Mouse (Mus musculus) right cerebral cortex, postnatal 25 days (tissue): ENCODE data around the gene Ms4a4a.
"Not testable (repeated sequence)": the region's sequence is repeated elsewhere in the genome, so short reads cannot be mapped to it uniquely, and the experiment has no call there.

ENCODE experiments used
- DNase-seq: peaks from one replicate; pipeline ENCODE4 v3.0.0; 2022

The Ms4a4a gene

DNA sequence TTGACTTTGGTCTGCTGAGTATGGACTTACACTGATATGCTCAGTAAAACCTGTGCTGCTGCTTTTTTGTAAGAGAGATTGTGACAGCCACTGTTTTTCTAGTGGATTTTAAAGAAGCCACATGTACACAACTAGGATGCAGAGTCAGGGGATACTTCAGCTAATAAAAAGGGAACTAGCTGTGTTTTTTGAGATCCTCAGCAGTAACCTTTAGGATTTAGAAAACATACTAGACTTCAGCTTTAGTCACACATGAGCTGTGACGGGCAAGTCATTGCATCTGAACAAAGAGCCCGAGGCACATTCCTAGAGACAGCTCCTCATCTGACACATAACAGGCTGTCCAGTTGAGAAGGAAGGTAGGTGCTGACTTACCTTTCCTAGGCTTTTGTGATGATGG, at the start of gene Ms4a4a:
Gene Ms4a4a, plus strand, starts transcription at position 251 of the 400 bp plus-strand sequence.
- DNase-seq = no peak

- DNase-seq = no peak
Observed at GRCm38 (mm10) chr19:11335932-11336331, 39.4 kb upstream of the Ms4a4a start, which contains the start of gene Ms4a7. TSS of gene Ms4a7 (minus strand) at chr19:11336146.

DNA sequence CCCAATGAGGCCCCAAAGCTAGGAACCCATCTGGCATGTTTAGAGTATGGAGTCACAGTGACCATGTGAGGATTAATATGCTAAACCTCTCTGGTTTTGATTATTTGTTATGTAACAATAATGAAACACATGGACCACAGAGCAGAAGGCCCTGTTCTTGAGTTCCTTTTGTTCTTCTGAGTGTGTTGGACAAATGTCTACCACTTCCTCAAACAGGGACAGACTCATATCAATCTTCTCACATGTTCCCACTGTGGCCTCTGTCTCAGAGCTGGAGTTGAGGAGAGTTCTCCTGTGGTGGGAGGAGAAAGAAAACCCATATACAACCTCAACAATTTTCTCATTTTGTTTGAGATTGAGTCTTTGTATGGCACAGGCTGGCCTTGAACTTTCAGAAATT, 32.2 kb upstream of the Ms4a4a start:
- no peak for DNase-seq

GRCm38 (mm10) chr19:11343992-11344391, 31.3 kb upstream of the Ms4a4a start:
- no peak for DNase-seq

DNA sequence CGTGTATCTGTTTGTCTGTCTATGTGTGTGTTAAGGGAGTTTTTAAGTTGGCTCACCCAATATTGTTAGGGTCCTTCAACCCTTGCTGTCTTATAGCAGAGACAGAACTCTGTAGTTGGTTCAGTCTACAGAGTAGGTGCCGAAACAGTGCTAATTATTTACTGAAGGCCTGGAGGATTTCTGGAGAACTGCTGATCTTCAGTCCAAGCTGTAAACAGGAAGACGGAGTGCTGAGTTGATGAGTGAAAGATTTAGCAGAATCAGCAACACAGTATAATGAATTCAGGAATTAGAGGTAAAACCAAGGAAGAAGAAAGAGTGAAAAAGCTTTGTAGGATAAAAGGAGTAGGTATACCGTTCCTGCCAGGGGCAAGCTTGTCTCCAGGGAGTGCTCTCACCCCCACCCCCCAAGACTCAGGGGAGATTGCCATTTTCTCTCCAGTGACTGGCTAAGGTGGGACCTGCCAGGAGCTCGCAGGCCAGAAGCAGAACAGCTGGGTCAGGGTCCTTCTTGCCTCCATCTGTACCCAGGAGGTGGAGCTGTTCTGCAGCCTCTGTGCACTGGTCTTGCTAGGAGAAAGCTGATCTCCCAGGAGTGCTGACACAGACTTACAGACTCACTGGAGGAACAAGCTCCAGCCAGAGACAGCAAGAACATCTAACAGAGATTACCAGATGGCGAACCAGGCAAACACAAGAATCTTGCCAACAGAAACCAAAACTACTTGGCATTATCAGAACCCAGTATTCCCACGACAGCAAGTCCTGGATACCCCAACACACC, 25.4 kb upstream of the Ms4a4a start:
- DNase-seq = no peak

GRCm38 (mm10) chr19:11351878-11352277, 23.4 kb upstream of the Ms4a4a start:
- no peak for DNase-seq

DNA sequence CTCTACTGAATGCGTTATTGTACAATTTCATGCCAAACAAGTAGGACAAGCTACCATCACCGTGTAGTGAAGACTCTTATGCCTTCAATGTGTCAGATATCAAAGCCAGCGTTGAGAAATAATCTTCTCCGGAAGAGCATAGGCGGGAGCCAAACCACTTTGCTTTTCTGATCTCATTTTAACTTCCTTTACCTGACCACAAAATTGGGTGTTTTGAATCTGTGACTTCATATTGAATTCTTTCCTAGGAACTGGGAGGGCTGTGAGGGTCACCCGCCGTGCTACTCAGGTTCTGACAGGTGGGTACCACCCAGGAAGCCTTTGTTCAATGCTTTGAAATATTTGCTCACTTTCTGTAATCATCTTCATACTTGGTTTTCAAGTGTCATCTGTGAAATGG, 19.6 kb upstream of the Ms4a4a start:
- DNase-seq = no peak

DNA sequence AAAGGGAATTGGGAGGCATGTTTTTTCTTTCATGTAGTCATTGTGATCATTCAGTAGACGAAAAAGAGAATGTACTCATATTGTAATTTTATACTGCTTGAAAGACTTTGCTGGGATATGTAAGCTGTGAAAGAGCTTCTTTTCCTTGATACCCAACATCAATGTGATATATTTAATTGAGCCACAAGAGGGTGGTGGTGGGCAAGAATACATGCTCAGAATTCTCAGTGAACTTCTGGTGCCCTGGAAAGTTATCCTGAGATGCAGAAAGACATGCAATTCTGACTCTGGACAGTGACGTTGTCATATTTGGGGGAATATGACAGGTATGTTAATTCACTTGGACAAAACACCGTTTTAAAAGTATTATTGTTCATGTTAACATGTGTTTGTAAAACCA, 15.2 kb upstream of the Ms4a4a start:
- DNase-seq = no peak

GRCm38 (mm10) chr19:11362002-11362401, 13.3 kb upstream of the Ms4a4a start:
- no peak for DNase-seq

DNA sequence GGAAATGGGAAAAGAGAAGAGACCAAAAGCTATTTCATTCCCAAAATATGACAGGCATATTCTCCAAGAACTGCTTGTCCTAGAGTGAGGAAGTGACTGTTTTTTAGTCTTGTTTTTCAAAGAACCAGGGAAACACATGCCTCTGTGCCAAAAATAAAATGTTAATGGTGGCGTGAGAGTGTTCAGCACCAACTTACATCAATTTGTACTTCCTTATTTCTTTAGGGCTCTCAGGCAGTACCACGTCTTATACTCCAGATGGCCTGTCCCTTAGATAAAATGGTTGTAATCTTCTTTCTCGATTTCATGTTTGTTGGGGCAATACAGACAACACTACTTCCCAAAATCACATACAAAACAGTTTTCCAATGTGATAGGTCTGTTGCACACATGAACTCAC, 7.0 kb upstream of the Ms4a4a start:
- DNase-seq = no peak

GRCm38 (mm10) chr19:11371181-11371580, 4.1 kb upstream of the Ms4a4a start:
- DNase-seq = no peak

DNA sequence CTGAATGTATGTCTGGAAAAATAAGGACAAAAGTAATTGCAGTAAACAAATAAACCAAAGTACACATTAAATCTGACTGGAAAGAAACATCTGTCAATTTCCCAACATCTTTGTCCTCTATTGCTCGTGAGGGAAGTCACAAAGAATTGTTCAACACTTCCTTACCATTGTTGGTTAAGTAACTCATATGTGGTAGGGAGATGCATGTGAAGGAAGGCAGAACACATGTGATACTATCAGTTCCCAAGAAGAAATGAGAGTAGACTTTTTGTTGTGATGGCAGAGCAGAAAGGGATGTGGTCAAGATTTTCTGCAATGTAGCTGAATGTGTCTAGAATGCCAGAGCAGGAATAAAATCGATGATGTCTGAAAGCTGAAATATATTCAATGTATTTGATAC, 1.1 kb downstream of the Ms4a4a start:
- no peak for DNase-seq

GRCm38 (mm10) chr19:11387109-11387508, 11.8 kb downstream of the Ms4a4a start:
- no peak for DNase-seq

DNA sequence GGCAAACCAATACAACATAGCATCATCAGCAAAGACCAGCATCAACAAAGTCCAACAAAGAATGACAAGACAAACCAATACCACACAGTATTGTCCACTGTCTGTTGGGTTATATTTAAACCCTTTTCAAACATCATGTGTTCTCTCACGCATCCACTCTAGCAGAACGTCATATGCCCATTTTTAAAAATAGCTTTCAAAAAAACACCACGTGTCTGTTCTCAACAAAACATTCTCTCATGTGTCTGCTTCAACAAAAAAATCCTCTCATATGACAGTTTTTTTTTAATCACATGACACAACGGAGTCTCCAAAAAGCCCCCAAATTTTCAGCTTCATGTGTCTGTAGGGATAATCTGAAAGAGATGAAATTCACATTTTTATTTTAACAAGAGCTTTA, 12.4 kb downstream of the Ms4a4a start:
- DNase-seq = no peak

DNA sequence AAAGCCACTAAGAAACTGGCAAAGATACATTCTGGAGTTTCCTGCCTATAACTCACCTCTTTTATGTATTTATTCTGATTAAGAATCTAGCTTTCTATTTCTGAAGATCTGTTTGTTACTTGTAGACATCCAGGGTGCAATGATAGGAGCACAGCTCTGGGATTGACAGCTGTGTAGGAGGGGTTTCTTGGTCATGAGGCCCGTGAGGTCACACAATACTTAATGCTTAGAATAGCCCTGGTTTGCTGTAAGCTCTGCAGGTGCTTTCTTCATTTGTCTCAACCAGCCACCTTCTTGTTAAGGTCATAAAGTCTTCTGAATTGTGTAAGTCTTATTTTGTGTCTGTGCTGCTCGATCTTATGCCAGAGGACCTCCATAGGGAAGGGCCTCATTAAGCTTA, 13.6 kb downstream of the Ms4a4a start:
- DNase-seq = no peak

GRCm38 (mm10) chr19:11395769-11396168, 20.4 kb downstream of the Ms4a4a start:
- DNase-seq = no peak

DNA sequence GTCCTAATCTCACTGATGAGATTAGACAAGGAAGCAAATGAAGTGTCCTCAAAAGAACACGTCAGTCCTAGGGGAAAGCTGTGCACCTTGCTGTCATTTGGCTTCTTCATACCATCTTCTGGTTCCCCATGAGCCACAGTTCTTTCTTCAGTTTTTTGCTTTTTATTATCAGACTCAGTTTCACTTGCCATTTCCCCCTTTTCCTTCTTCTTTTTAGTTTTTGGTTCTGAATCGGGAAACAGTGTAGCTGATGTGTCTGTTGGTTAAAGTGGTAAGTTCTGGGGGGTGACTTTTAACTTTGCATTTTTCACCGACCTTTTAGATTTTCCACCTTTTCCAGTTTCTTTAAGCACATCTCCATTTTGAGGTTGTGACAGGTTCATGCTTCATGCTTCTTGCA, 29.2 kb downstream of the Ms4a4a start, which contains the start of gene Ms4a4c:
Gene Ms4a4c, plus strand, starts transcription at position 244 of the 400 bp plus-strand sequence.
- DNase-seq = no peak

DNA sequence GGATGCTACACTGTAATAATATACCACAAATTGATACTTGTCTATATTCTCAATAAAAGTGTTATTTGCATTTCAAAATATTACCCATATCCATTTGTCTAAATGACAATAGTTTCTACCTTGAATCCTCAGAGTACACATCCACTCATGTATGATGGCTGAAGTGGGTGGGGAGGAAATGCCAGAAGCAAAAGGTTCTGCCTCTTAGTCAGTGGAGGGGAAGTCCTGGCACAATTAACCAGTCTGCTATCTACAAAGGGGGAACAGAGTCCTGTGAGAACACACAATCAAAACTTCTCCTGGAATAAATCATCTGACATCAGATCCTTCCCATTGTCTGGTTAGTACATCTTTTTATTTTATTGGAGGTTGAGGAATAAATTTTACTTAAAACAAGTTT, 32.1 kb downstream of the Ms4a4a start:
- no peak for DNase-seq

DNA sequence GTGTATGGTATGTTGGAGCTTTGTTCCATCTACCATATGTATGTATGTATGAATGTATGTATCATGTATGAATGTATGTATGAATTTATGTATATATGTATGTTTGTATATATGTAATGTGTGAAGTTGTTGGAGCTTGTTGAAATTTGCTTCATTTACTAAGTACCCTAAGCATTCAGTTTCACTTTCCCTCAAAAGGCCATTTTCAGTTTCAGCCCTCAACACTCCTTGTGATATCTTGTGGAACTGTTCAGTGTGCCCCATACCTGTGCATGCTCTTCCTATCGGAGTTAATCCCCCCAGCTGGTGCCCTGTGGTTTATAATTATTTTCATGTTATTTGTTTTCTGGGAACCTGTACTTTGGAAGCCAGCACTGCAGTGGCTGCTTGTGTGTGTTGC, 33.3 kb downstream of the Ms4a4a start:
- no peak for DNase-seq

GRCm38 (mm10) chr19:11411640-11412039, 36.3 kb downstream of the Ms4a4a start:
- DNase-seq = no peak

GRCm38 (mm10) chr19:11414084-11414483, 38.8 kb downstream of the Ms4a4a start:
- DNase-seq = no peak

DNA sequence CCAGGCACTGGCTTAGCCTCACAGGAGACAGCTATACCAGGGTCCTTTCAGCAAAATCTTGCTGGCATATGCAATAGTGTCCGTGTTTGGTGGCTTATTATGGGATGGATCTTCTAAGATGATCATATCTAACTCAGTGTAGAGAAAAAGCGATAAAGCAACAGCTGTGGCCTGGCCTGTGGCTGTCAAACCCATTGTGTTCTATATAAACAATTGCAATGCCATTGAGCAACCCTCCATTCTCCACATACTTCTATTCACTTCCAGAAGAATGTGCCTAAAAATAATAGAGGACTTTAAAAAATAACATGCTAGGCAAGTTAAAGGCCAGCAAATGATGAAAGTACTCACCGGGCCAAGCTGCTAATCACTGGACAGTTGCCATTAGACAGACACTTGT, 40.3 kb downstream of the Ms4a4a start:
- no peak for DNase-seq

GRCm38 (mm10) chr19:11418865-11419264, 43.5 kb downstream of the Ms4a4a start:
- DNase-seq = not testable (repeated sequence)

DNA sequence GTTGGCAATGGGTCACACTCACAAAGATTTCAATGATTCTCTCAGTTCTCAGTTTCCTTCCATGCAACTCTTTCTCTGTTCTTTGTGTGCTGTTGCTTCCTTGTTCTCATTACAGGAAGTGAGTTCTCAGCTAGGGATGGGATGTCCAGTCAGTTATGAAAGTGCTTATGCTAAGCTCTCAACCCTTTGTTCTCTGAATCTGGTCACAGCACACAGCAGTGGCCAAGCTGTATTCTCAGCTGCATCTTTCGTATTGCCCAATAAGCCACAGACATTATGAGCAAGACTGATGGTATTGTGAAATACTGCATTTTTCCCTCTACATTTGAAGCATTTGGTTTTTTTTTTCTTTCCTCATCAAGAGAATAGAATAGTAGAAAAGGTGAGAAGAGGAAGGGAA, 55.9 kb downstream of the Ms4a4a start:
- not testable (repeated sequence) for DNase-seq
